Mouse (Mus musculus) heart, embryonic 14.5 days (tissue): ENCODE data around the gene Hoxc5. TPM values are rescaled to one million over a fixed set of nuclear protein-coding genes. Genes with fewer than 3 reads are reported as not detected.

Experiments
- ATAC-seq: fragments of 200-750 bp; cut with Nextera tagmentation; 2 replicates; pipeline ENCODE4 v1.8.0; 2017; ENCODE audit warnings: low read depth, moderate TSS enrichment; ENCODE audit not compliant: insufficient number of reproducible peaks, insufficient read depth, low FRiP score
- H3K27ac ChIP-seq, 2 experiments: fragments of 200-500 bp in 1 of 2; fragments of 300-500 bp in 1 of 2; sonication (generic) in 1 of 2; replicated peaks in 1 of 2; 2 replicates each; pipeline ENCODE4 v1.5.1; 2012 to 2014; ENCODE audit warnings: low read depth in 2 of 2, low read length in 2 of 2, control low read depth in 1 of 2, mild to moderate bottlenecking in 1 of 2, mixed read lengths in 1 of 2; ENCODE audit not compliant: control insufficient read depth in 1 of 2, insufficient read depth in 1 of 2
- H3K27me3 ChIP-seq: fragments of 300-500 bp; sonication (generic); 2 replicates; pipeline ENCODE4 v1.6.1; 2014; ENCODE audit warnings: mild to moderate bottlenecking, low read length, control low read depth; ENCODE audit not compliant: control insufficient read depth, insufficient read depth
- H3K36me3 ChIP-seq: fragments of 300-500 bp; sonication (generic); 2 replicates; pipeline ENCODE4 v1.6.1; 2014; ENCODE audit warnings: mild to moderate bottlenecking, control low read depth, low read length, mixed read lengths; ENCODE audit not compliant: control insufficient read depth, insufficient read depth
- H3K4me1 ChIP-seq, 2 experiments: fragments of 200-500 bp in 1 of 2; fragments of 300-500 bp in 1 of 2; sonication (generic) in 1 of 2; 2 replicates each; pipeline ENCODE4 v1.6.1; 2012 to 2014; ENCODE audit warnings: low read length in 2 of 2, control low read depth in 1 of 2, mixed read lengths in 1 of 2; ENCODE audit not compliant: control insufficient read depth in 2 of 2, insufficient read depth in 2 of 2
- H3K4me2 ChIP-seq: fragments of 300-500 bp; sonication (generic); 2 replicates; pipeline ENCODE4 v1.6.1; 2014; ENCODE audit warnings: mild to moderate bottlenecking, low read length
- H3K4me3 ChIP-seq, 2 experiments: fragments of 200-500 bp in 1 of 2; fragments of 300-500 bp in 1 of 2; sonication (generic) in 1 of 2; 2 replicates each; pipeline ENCODE4 v1.5.1; 2012 to 2014; ENCODE audit warnings: low read length in 2 of 2, mild to moderate bottlenecking in 2 of 2, control low read depth in 1 of 2, low read depth in 1 of 2, moderate library complexity in 1 of 2; ENCODE audit not compliant: control insufficient read depth in 1 of 2, insufficient read depth in 1 of 2
- H3K9ac ChIP-seq: fragments of 300-500 bp; sonication (generic); 2 replicates; pipeline ENCODE4 v1.6.1; 2014; ENCODE audit warnings: mild to moderate bottlenecking, low read length
- H3K9me3 ChIP-seq: fragments of 300-500 bp; sonication (generic); 2 replicates; pipeline ENCODE4 v1.6.1; 2016; ENCODE audit warnings: low read length, control low read depth; ENCODE audit not compliant: control insufficient read depth
- WGBS: fragments of 180-500 bp; shearing (Covaris S2); extraction: QIAGEN DNeasy Blood & Tissue Kit; methylation state at CpG from one replicate; pipeline ENCODE4 v1.1.7; 2014; 5-methylcytosine and 5-hydroxymethylcytosine counted together
- polyA plus RNA-seq: library from polyadenylated mRNA; unstranded; fragments of >200 nt; fragmentation: Nextera tagmentation; extraction: Ambion mirVana; gene quantifications from 2 replicates; pipeline ENCODE4 v1.2.1, GENCODE M21; 2014

The Hoxc5 gene
- polyA plus RNA-seq, 1 experiment from 2014 or later: 0.07 TPM

- no peak overlapping the region for H3K27ac ChIP-seq
- no peaks in the 10 kb centered on the region for H3K36me3 ChIP-seq
- no peak overlapping the region for H3K4me2 ChIP-seq
- no peak overlapping the region for H3K4me3 ChIP-seq
- H3K4me1 ChIP-seq: no peaks in the 10 kb centered on the region
- WGBS: 16% methylated on average over 2 of the region's 2 CpGs
- no peaks in the 10 kb centered on the region for H3K9me3 ChIP-seq
- H3K27me3 ChIP-seq: peaks cover 100% of the 10 kb centered on the region
- no peak for ATAC-seq
- H3K9ac ChIP-seq: no peak overlapping the region
These were observed 16.4 kb upstream of the Hoxc5 start for GRCm38 (mm10) chr15:102950877-102951276.

DNA sequence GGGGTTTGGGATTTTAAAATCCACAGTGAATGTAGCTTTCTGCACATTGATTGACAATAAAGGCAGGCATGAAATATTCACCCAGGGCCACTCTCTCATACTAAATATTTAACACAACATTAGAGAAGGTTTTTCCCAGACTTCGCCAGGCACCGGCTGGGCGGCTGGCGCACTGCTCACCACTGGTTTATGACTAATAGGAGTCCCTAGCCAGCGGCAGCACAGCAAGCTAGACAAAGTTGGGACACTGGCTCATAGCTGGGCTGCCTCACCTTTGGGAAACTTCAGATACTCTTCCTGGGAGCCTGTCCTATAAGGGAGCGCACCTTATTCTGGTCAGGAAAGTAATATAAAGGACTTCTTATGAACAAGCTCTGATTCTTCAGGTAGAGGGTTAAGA lies 13.7 kb upstream of the Hoxc5 start:
- Histone ChIP-seq H3K4me3 (no peak overlapping the region), H3K4me2 (no peak overlapping the region), H3K27ac (no peak overlapping the region), H3K9ac (no peak overlapping the region), H3K36me3 (no peaks in the 10 kb centered on the region), H3K9me3 (no peaks in the 10 kb centered on the region), H3K27me3 (peaks cover 100% of the 10 kb centered on the region), H3K4me1 (no peaks in the 10 kb centered on the region)
- 3% methylated on average over 6 of the region's 6 CpGs for WGBS
- ATAC-seq: no peak

DNA sequence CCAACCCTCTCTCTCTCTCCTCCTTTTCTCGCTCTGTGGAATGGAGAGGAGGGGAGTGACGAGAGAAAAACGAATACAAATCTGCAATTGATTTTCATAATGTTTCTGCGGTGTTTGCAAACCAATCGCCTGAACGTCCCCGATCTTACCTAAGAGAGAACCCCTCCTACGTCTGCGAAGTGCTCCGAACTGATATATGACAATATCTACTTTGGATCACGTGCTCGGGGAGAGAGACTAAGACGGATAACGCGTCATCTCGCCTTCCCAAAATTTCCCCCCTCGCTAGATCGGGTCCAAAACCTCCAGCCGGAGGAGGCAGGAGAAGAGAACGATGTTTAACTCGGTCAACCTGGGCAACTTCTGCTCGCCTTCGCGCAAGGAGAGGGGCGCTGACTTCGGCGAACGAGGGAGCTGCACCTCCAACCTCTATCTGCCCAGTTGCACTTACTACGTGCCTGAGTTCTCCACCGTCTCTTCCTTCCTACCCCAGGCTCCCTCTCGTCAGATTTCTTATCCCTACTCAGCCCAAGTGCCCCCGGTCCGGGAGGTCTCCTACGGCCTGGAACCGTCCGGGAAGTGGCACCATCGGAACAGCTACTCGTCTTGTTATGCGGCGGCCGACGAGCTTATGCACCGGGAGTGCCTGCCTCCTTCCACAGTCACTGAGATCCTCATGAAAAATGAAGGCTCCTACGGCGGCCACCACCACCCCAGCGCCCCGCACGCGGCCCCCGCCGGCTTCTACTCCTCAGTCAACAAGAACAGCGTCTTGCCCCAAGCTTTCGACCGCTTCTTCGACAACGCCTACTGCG lies 12.8 kb upstream of the Hoxc5 start, which contains the start of gene Hoxc11:
Gene Hoxc11 (plus strand): TSS at position 236 of the 815 bp plus-strand sequence.
- no peaks in the 10 kb centered on the region for H3K36me3 ChIP-seq
- H3K27me3 ChIP-seq: peaks cover 100% of the 10 kb centered on the region
- H3K4me3 ChIP-seq: no peak within 1 kb of the TSS
- H3K9me3 ChIP-seq: no peaks in the 10 kb centered on the region
- no peaks in the 10 kb centered on the region for H3K4me1 ChIP-seq
- ATAC-seq: no peak
- WGBS: 2% methylated on average over 56 of the region's 57 CpGs
- H3K27ac ChIP-seq: no peak within 1 kb of the TSS
- H3K4me2 ChIP-seq: no peak within 1 kb of the TSS
- no peak within 1 kb of the TSS for H3K9ac ChIP-seq

GRCm38 (mm10) chr15:102955007-102955382 lies 12.2 kb upstream of the Hoxc5 start:
- Histone ChIP-seq H3K4me3 (no peak overlapping the region), H3K9me3 (no peaks in the 10 kb centered on the region), H3K9ac (no peak overlapping the region), H3K27me3 (peaks cover 100% of the 10 kb centered on the region), H3K4me2 (no peak overlapping the region), H3K36me3 (no peaks in the 10 kb centered on the region), H3K4me1 (no peaks in the 10 kb centered on the region), H3K27ac (no peak overlapping the region)
- 1% methylated on average over 28 of the region's 28 CpGs for WGBS
- no peak for ATAC-seq

- under 1% methylated on average over 40 of the region's 40 CpGs for WGBS
- no peaks in the 10 kb centered on the region for H3K36me3 ChIP-seq
- H3K4me3 ChIP-seq: no peak overlapping the region
- no peaks in the 10 kb centered on the region for H3K9me3 ChIP-seq
- H3K4me1 ChIP-seq: no peaks in the 10 kb centered on the region
- H3K9ac ChIP-seq: no peak overlapping the region
- no peak overlapping the region for H3K27ac ChIP-seq
- H3K27me3 ChIP-seq: peaks cover 100% of the 10 kb centered on the region
- no peak for ATAC-seq
- H3K4me2 ChIP-seq: no peak overlapping the region
These were observed 11.2 kb upstream of the Hoxc5 start for GRCm38 (mm10) chr15:102955833-102956640.

DNA sequence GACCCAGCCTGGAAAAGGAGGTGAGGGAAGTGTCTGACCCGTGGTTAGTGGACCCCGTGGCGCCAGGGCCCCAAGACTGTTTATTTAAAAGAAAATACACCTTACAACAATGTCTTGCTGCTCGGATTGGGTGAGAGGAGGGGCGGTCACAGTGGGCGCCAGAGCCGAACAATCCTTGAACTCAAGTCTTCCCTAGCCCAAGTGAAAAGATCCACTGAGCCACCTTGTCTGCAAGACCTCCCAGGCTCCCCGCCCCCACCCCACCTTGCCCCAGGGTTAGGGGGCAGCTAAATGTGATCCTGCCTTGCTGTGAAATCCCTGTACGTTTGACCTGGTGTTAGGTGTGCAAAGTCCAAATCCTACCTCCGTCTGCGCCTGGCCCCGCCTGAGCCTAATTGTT lies 10.3 kb upstream of the Hoxc5 start:
- Histone ChIP-seq H3K27ac (no peak overlapping the region), H3K9ac (no peak overlapping the region), H3K9me3 (no peaks in the 10 kb centered on the region), H3K27me3 (peaks cover 100% of the 10 kb centered on the region), H3K4me3 (no peak overlapping the region), H3K4me1 (no peaks in the 10 kb centered on the region), H3K36me3 (no peaks in the 10 kb centered on the region), H3K4me2 (no peak overlapping the region)
- ATAC-seq: no peak
- WGBS: 1% methylated on average over 12 of the region's 12 CpGs

DNA sequence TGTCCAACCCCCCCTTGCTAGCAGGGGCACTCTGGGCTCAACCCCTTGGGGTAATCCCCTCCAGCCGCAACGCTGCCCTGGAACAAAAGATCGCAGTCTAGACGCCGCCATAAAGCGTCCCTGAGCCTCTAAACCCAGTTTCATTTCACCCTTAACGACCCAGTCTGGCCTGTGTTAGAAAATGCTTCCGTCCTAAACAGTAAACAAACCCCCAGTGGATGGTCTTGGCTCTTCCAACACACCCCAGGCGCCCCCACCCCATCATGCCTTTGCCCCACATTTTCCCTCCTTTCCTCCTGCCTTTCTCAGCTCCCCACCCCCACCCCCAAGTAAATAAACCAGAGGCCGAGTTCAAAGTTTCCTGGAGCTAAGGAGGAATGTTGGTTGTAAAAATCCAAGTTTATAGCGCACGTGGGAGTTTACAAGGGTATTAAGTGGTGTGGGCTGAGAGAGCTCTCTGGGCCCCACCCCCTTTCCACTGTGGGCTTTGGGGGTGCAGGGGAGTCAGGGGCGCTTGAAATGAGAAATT lies 7.5 kb upstream of the Hoxc5 start:
- H3K27ac ChIP-seq: no peak overlapping the region
- H3K36me3 ChIP-seq: no peaks in the 10 kb centered on the region
- H3K4me3 ChIP-seq: no peak overlapping the region
- H3K9me3 ChIP-seq: no peaks in the 10 kb centered on the region
- no peak overlapping the region for H3K4me2 ChIP-seq
- H3K4me1 ChIP-seq: no peaks in the 10 kb centered on the region
- H3K27me3 ChIP-seq: peaks cover 100% of the 10 kb centered on the region
- H3K9ac ChIP-seq: no peak overlapping the region
- no peak for ATAC-seq
- 0% methylated on average over 13 of the region's 13 CpGs for WGBS
